Mouse (Mus musculus) heart, embryonic 11.5 days (tissue): ENCODE measurements around the gene Slit3. TPM values are rescaled to one million over a fixed set of nuclear protein-coding genes. Genes with fewer than 3 reads are reported as not detected.

Experiments
- ATAC-seq: fragments of 200-750 bp; cut with Nextera tagmentation; replicated peaks from 2 replicates; pipeline ENCODE4 v1.8.0; 2017; ENCODE audit warnings: moderate library complexity; ENCODE audit not compliant: insufficient number of reproducible peaks, low FRiP score, low TSS enrichment
- H3K27ac ChIP-seq: fragments of 300-500 bp; sonication (generic); 2 replicates; pipeline ENCODE4 v1.5.1; 2014; ENCODE audit warnings: mild to moderate bottlenecking, low read depth, low read length
- H3K27me3 ChIP-seq: fragments of 300-500 bp; sonication (generic); 2 replicates; pipeline ENCODE4 v1.6.1; 2014; ENCODE audit warnings: mild to moderate bottlenecking, low read length, mixed read lengths; ENCODE audit not compliant: control insufficient read depth, insufficient read depth
- H3K36me3 ChIP-seq: fragments of 300-500 bp; sonication (generic); 2 replicates; pipeline ENCODE4 v1.6.1; 2014; ENCODE audit warnings: mild to moderate bottlenecking, low read length, moderate library complexity, mixed read lengths; ENCODE audit not compliant: control insufficient read depth, insufficient read depth
- H3K4me1 ChIP-seq: fragments of 300-500 bp; sonication (generic); 2 replicates; pipeline ENCODE4 v1.6.1; 2014; ENCODE audit warnings: low read length; ENCODE audit not compliant: control insufficient read depth, insufficient read depth
- H3K4me2 ChIP-seq: fragments of 300-500 bp; sonication (generic); 2 replicates; pipeline ENCODE4 v1.6.1; 2014; ENCODE audit warnings: mild to moderate bottlenecking, moderate library complexity
- H3K4me3 ChIP-seq: fragments of 300-500 bp; sonication (generic); 2 replicates; pipeline ENCODE4 v1.5.1; 2014; ENCODE audit warnings: low read depth, low read length
- H3K9ac ChIP-seq: fragments of 300-500 bp; sonication (generic); 2 replicates; pipeline ENCODE4 v1.6.1; 2014; ENCODE audit warnings: mild to moderate bottlenecking, low read depth, low read length, moderate library complexity
- H3K9me3 ChIP-seq: fragments of 300-500 bp; sonication (generic); replicated peaks from 2 replicates; pipeline ENCODE4 v1.6.1; 2016; ENCODE audit warnings: low read length; ENCODE audit not compliant: control insufficient read depth
- WGBS: fragments of 180-500 bp; shearing (Covaris S2); extraction: QIAGEN DNeasy Blood & Tissue Kit; methylation state at CpG from one replicate; pipeline ENCODE4 v1.1.7; 2014; ENCODE audit not compliant: insufficient replicate concordance; 5-methylcytosine and 5-hydroxymethylcytosine counted together
- polyA plus RNA-seq: library from polyadenylated mRNA; unstranded; fragments of >200 nt; fragmentation: Nextera tagmentation; extraction: Ambion mirVana; gene quantifications from 2 replicates; pipeline ENCODE4 v1.2.1, GENCODE M21; 2014

Slit3 gene
- polyA plus RNA-seq, 1 experiment from 2014 or later = 26.1 TPM

GRCm38 (mm10) chr11:35535027-35535426 lies 414.0 kb downstream of the Slit3 start:
- H3K9me3 ChIP-seq = no peaks in the 10 kb centered on the region
- no peaks in the 10 kb centered on the region for H3K36me3 ChIP-seq
- H3K4me2 ChIP-seq = no peak overlapping the region
- WGBS = 59% methylated on average over 6 of the region's 6 CpGs
- H3K9ac ChIP-seq = no peak overlapping the region
- H3K4me1 ChIP-seq = no peaks in the 10 kb centered on the region
- ATAC-seq = no peak
- no peak overlapping the region for H3K27ac ChIP-seq
- no peaks in the 10 kb centered on the region for H3K27me3 ChIP-seq
- no peak overlapping the region for H3K4me3 ChIP-seq

GRCm38 (mm10) chr11:35537128-35538088 lies 416.4 kb downstream of the Slit3 start:
- WGBS = 55% methylated on average over 18 of the region's 18 CpGs
- H3K4me2 ChIP-seq = no peak overlapping the region
- H3K36me3 ChIP-seq = no peaks in the 10 kb centered on the region
- no peak overlapping the region for H3K27ac ChIP-seq
- H3K9ac ChIP-seq = no peak overlapping the region
- H3K4me1 ChIP-seq = no peaks in the 10 kb centered on the region
- no peak for ATAC-seq
- H3K9me3 ChIP-seq = no peaks in the 10 kb centered on the region
- no peaks in the 10 kb centered on the region for H3K27me3 ChIP-seq
- H3K4me3 ChIP-seq = no peak overlapping the region

GRCm38 (mm10) chr11:35542731-35543130 lies 421.7 kb downstream of the Slit3 start:
- H3K4me2 ChIP-seq = no peak overlapping the region
- H3K27ac ChIP-seq = no peak overlapping the region
- ATAC-seq = no peak
- no peaks in the 10 kb centered on the region for H3K36me3 ChIP-seq
- no peaks in the 10 kb centered on the region for H3K27me3 ChIP-seq
- peaks cover 3% of the 10 kb centered on the region; the same call in 1 of the 2 replicates for H3K4me1 ChIP-seq
- H3K9ac ChIP-seq = no peak overlapping the region
- H3K9me3 ChIP-seq = no peaks in the 10 kb centered on the region
- H3K4me3 ChIP-seq = no peak overlapping the region
- WGBS = 78% methylated on average over 10 of the region's 10 CpGs

GRCm38 (mm10) chr11:35544112-35545064 lies 423.4 kb downstream of the Slit3 start:
- no peak for ATAC-seq
- Histone ChIP-seq H3K4me1 (peaks cover 3% of the 10 kb centered on the region; the same call in 1 of the 2 replicates), H3K4me3 (peak overlapping the region; percentile 13; the same call in 1 of the 2 replicates), H3K27ac (no peak overlapping the region), H3K27me3 (no peaks in the 10 kb centered on the region), H3K4me2 (peak overlapping the region; percentile 57), H3K9me3 (no peaks in the 10 kb centered on the region), H3K36me3 (no peaks in the 10 kb centered on the region), H3K9ac (peak overlapping the region; percentile 18; the same call in 1 of the 2 replicates)
- 35% methylated on average over 31 of the region's 31 CpGs for WGBS

GRCm38 (mm10) chr11:35546081-35546822 lies 425.2 kb downstream of the Slit3 start:
- WGBS = 48% methylated on average over 7 of the region's 7 CpGs
- no peak for ATAC-seq
- no peak overlapping the region for H3K4me3 ChIP-seq

GRCm38 (mm10) chr11:35550036-35550435 lies 429.0 kb downstream of the Slit3 start:
- no peak overlapping the region for H3K4me2 ChIP-seq

More at GRCm38 (mm10) chr11:35546081-35546822, 425.2 kb downstream of the Slit3 start:
- no peak overlapping the region for H3K27ac ChIP-seq
- peaks cover 3% of the 10 kb centered on the region; the same call in 1 of the 2 replicates for H3K4me1 ChIP-seq
- H3K9me3 ChIP-seq = no peaks in the 10 kb centered on the region
- H3K4me2 ChIP-seq = no peak overlapping the region
- no peaks in the 10 kb centered on the region for H3K36me3 ChIP-seq
- no peak overlapping the region for H3K9ac ChIP-seq
- no peaks in the 10 kb centered on the region for H3K27me3 ChIP-seq

GRCm38 (mm10) chr11:35556192-35556591 lies 435.2 kb downstream of the Slit3 start:
- H3K9ac ChIP-seq = no peak overlapping the region
- H3K27ac ChIP-seq = no peak overlapping the region
- H3K27me3 ChIP-seq = 0 out of 2 replicates have a peak, but pooled peaks cover 2% of the 10 kb centered on the region
- H3K4me2 ChIP-seq = no peak overlapping the region
- 80% methylated on average over 11 of the region's 11 CpGs for WGBS
- no peaks in the 10 kb centered on the region for H3K9me3 ChIP-seq
- peaks cover 4% of the 10 kb centered on the region; the same call in 1 of the 2 replicates for H3K4me1 ChIP-seq
- H3K36me3 ChIP-seq = no peaks in the 10 kb centered on the region
- no peak overlapping the region for H3K4me3 ChIP-seq
- ATAC-seq = no peak

More at GRCm38 (mm10) chr11:35550036-35550435, 429.0 kb downstream of the Slit3 start:
- H3K9ac ChIP-seq = no peak overlapping the region
- H3K4me3 ChIP-seq = no peak overlapping the region
- no peaks in the 10 kb centered on the region for H3K36me3 ChIP-seq
- no peak for ATAC-seq
- H3K27me3 ChIP-seq = no peaks in the 10 kb centered on the region
- no peaks in the 10 kb centered on the region for H3K9me3 ChIP-seq
- H3K4me1 ChIP-seq = no peaks in the 10 kb centered on the region
- H3K27ac ChIP-seq = no peak overlapping the region
- WGBS = 79% methylated on average over 9 of the region's 9 CpGs
